Mouse (Mus musculus): ENCODE data around the gene Itpr3. TPM values are rescaled to one million over a fixed set of nuclear protein-coding genes. Genes with fewer than 3 reads are reported as not detected.

The Itpr3 gene
- polyA plus RNA-seq, 1 experiment from 2014 or later = 0.45 TPM

DNA sequence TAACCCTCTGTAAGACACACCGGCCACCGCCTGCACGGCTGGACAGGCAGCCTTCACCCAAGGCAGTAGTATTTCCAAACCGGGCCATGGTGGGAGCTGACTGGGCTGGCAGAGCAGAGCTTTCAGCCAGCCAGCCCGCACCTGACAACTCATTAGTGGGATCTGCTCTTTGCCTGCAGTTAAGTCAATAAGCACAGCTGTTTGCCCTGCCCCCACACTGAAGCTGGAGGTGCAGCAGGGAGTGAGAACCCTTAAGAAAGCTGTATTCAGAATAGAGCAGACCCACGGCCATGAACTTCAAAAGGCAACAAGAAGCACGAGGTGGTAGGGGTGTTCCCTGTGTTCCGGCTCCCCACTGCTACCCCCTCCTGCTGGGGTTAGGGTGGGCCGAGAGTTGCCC, 73.1 kb downstream of the Itpr3 start:
- no peak overlapping the region for H3K4me2 ChIP-seq (ENCODE audit: low read depth, low read length)
- peaks cover 13% of the 10 kb centered on the region for H3K4me1 ChIP-seq (ENCODE audit: insufficient read depth)
- peak; percentile 46 for DNase-seq
- no peak overlapping the region for H3K4me3 ChIP-seq (ENCODE audit: low read depth, low read length)
- ATAC-seq = no peak
- H3K9ac ChIP-seq (replicated peaks) = no peak overlapping the region
- no peaks in the 10 kb centered on the region for H3K36me3 ChIP-seq (replicated peaks; ENCODE audit: insufficient read depth, low read length)
- TF ChIP-seq EP300 (IDR thresholded peaks at IDR 0.05; ENCODE audit: low read depth) (no peak), CTCF (IDR thresholded peaks at IDR 0.05; ENCODE audit: low read depth) (no peak)
- WGBS (ENCODE audit: insufficient replicate concordance) = 49% methylated on average over 9 of the region's 9 CpGs
- no peaks in the 10 kb centered on the region for H3K9me3 ChIP-seq (ENCODE audit: low read length)
- no peaks in the 10 kb centered on the region for H3K27me3 ChIP-seq (ENCODE audit: insufficient read depth, low read length)
- H3K27ac ChIP-seq (ENCODE audit: low read depth) = no peak overlapping the region

DNA sequence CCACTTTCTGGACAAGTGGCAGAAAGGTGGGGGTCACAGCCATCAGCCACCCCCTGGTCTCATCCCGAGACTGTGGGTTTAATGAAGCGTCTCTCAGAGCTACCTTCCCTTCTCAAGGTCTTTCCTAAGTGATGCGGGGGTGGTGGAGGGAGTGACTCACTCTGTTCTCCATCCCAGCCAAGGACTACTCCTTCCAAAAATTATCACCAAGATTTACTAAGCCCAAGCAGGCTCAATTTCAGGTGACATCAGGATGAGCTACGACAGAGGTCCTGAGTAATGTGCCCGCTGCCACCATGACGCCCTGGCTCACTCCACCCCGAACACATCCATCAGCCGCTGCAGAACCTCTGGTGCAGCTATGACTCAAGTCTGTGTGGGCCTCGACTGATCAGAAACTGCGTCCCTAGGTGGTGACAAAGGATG, 74.1 kb downstream of the Itpr3 start:
- no peaks in the 10 kb centered on the region for H3K36me3 ChIP-seq (replicated peaks; ENCODE audit: insufficient read depth, low read length)
- H3K9me3 ChIP-seq (ENCODE audit: low read length) = no peaks in the 10 kb centered on the region
- no peak overlapping the region for H3K4me3 ChIP-seq (ENCODE audit: low read depth, low read length)
- WGBS (ENCODE audit: insufficient replicate concordance) = 78% methylated on average over 10 of the region's 10 CpGs
- TF ChIP-seq CTCF (IDR thresholded peaks at IDR 0.05; ENCODE audit: low read depth) = no peak
- TF ChIP-seq EP300 (IDR thresholded peaks at IDR 0.05; ENCODE audit: low read depth) = no peak
- no peak overlapping the region for H3K4me2 ChIP-seq (ENCODE audit: low read depth, low read length)
- H3K4me1 ChIP-seq (ENCODE audit: insufficient read depth) = peaks cover 13% of the 10 kb centered on the region
- H3K27me3 ChIP-seq (ENCODE audit: insufficient read depth, low read length) = no peaks in the 10 kb centered on the region
- DNase-seq (no peak), ATAC-seq (no peak)
- no peak overlapping the region; the same call in 1 of the 2 replicates for H3K9ac ChIP-seq (replicated peaks)
- no peak overlapping the region for H3K27ac ChIP-seq (ENCODE audit: low read depth)

DNA sequence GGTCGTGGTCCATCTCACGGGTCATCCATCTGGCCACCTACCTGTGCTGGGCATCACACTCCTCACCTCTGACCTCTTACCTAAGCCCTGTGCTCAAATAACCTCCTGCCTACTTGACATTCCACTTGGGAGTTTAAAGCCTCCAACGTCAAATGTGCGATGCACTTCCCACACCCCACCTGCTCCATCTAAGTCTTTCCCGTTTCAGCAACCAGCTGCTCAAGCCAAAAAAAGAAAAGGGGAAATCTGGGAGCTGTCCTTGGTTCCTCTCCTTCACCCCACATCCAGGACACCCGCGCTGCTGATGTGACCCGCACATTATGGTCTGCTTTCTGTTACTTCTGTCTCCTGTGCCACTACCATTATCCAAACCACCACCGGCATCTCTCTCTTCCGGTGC, 75.1 kb downstream of the Itpr3 start:
- H3K4me1 ChIP-seq (ENCODE audit: insufficient read depth) = peaks cover 13% of the 10 kb centered on the region
- no peak overlapping the region for H3K4me3 ChIP-seq (ENCODE audit: low read depth, low read length)
- TF ChIP-seq EP300 (IDR thresholded peaks at IDR 0.05; ENCODE audit: low read depth) (no peak), CTCF (IDR thresholded peaks at IDR 0.05; ENCODE audit: low read depth) (no peak)
- no peak overlapping the region for H3K9ac ChIP-seq (replicated peaks)
- no peak for DNase-seq
- no peak overlapping the region for H3K4me2 ChIP-seq (ENCODE audit: low read depth, low read length)
- H3K36me3 ChIP-seq (replicated peaks; ENCODE audit: insufficient read depth, low read length) = no peaks in the 10 kb centered on the region
- no peaks in the 10 kb centered on the region for H3K9me3 ChIP-seq (ENCODE audit: low read length)
- H3K27me3 ChIP-seq (ENCODE audit: insufficient read depth, low read length) = no peaks in the 10 kb centered on the region
- ATAC-seq = no peak
- WGBS (ENCODE audit: insufficient replicate concordance) = 80% methylated on average over 10 of the region's 10 CpGs
- no peak overlapping the region for H3K27ac ChIP-seq (ENCODE audit: low read depth)

DNA sequence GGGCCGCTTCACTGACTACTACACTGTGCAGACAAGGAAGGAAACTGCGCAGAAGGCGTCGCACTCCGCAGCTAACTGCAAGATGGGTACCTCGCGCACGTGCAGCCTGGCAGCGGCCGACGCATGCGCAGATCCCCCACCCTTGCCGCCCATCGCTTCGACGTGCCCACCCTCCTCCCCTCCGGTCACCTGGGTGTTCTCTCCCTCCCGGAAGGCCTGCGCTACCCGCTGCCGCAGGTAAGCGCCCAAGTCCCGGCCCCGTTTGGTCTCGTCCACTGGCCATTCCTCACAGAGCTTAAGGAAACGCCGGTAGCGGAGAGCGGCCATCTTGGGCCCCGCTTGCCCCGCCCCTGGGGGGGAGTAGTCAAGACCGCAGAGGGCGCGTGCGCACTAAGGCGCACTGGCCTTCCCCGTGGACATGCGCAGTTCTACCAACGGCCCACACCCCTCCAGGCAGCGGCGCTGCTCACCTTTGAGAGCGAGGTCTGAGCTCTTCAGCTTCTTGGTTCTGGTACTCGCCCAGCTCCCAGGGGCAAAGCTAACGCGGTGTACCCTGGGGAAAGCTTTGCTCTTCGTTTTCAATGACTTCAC, 76.5 kb downstream of the Itpr3 start, which contains the start of gene Uqcc2:
Gene Uqcc2 (minus strand): TSS at position 366 of the 591 bp plus-strand sequence.
- Histone ChIP-seq H3K27me3 (ENCODE audit: insufficient read depth, low read length) (no peaks in the 10 kb centered on the region), H3K27ac (ENCODE audit: low read depth) (peak within 1 kb of the TSS; percentile 62), H3K4me1 (ENCODE audit: insufficient read depth) (peaks cover 13% of the 10 kb centered on the region), H3K9ac (replicated peaks) (peak within 1 kb of the TSS; percentile 70), H3K4me3 (ENCODE audit: low read depth, low read length) (peak within 1 kb of the TSS; percentile 79), H3K9me3 (ENCODE audit: low read length) (no peaks in the 10 kb centered on the region), H3K4me2 (ENCODE audit: low read depth, low read length) (peak within 1 kb of the TSS; percentile 78), H3K36me3 (replicated peaks; ENCODE audit: insufficient read depth, low read length) (no peaks in the 10 kb centered on the region)
- 2% methylated on average over 46 of the region's 46 CpGs for WGBS (ENCODE audit: insufficient replicate concordance)
- ATAC-seq (peak; percentile 98), DNase-seq (peak; percentile 99)
- TF ChIP-seq EP300 (IDR thresholded peaks at IDR 0.05; ENCODE audit: low read depth) (no peak), CTCF (IDR thresholded peaks at IDR 0.05; ENCODE audit: low read depth) (peak; percentile 87)

DNA sequence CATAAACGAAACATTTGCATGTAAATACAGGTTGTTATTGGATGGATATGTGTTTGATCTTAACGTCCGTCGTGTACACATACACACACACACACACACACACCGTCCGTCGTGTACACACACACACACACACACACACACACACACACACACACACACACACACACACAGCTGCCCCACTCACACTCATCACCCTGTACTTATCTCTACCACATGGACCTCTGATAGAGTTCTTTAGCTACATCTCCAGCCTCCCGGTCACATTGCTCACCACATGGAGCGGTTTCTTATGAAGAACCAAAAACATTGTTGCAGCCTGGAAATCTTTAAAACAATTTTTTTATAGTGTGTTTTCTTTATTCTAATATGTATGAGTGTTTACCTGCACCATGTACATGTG, 77.1 kb downstream of the Itpr3 start:
- H3K27ac ChIP-seq (ENCODE audit: low read depth) = peak overlapping the region; percentile 62; the same call in 1 of the 2 replicates
- WGBS (ENCODE audit: insufficient replicate concordance) = 22% methylated on average over 9 of the region's 9 CpGs
- H3K36me3 ChIP-seq (replicated peaks; ENCODE audit: insufficient read depth, low read length) = no peaks in the 10 kb centered on the region
- TF ChIP-seq EP300 (IDR thresholded peaks at IDR 0.05; ENCODE audit: low read depth) (no peak), CTCF (IDR thresholded peaks at IDR 0.05; ENCODE audit: low read depth) (no peak)
- DNase-seq (no peak), ATAC-seq (peak; percentile 22)
- peak overlapping the region; percentile 78 for H3K4me2 ChIP-seq (ENCODE audit: low read depth, low read length)
- peaks cover 13% of the 10 kb centered on the region for H3K4me1 ChIP-seq (ENCODE audit: insufficient read depth)
- H3K4me3 ChIP-seq (ENCODE audit: low read depth, low read length) = peak overlapping the region; percentile 79
- H3K9me3 ChIP-seq (ENCODE audit: low read length) = no peaks in the 10 kb centered on the region
- no peaks in the 10 kb centered on the region for H3K27me3 ChIP-seq (ENCODE audit: insufficient read depth, low read length)
- H3K9ac ChIP-seq (replicated peaks) = peak overlapping the region; percentile 70

DNA sequence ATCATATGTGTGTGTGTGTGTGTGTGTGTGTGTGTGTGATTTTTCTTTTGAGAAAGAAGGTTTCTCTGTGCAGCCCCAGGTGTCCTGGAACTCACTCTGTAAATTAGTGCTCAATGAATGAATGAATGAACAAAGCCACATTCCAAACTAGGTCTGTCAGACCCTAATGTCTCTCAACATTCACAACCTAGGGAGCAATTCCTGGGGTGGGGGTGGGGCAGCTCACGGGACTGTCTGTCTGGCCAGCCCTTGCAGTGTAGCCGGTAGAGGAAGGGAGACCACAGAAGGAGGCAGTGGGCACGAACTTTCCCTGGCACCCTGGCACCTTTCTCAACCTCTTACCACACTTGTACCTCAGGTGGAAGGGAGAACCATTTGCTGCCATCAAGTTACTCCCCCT, 77.6 kb downstream of the Itpr3 start:
- WGBS (ENCODE audit: insufficient replicate concordance) = 33% methylated on average over 3 of the region's 3 CpGs
- peaks cover 13% of the 10 kb centered on the region for H3K4me1 ChIP-seq (ENCODE audit: insufficient read depth)

More for the DNA sequence above, 77.6 kb downstream of the Itpr3 start:
- no peaks in the 10 kb centered on the region for H3K36me3 ChIP-seq (replicated peaks; ENCODE audit: insufficient read depth, low read length)
- ATAC-seq (no peak), DNase-seq (no peak)
- H3K4me2 ChIP-seq (ENCODE audit: low read depth, low read length) = no peak overlapping the region
- H3K9ac ChIP-seq (replicated peaks) = no peak overlapping the region
- no peak overlapping the region for H3K27ac ChIP-seq (ENCODE audit: low read depth)
- no peaks in the 10 kb centered on the region for H3K9me3 ChIP-seq (ENCODE audit: low read length)
- H3K4me3 ChIP-seq (ENCODE audit: low read depth, low read length) = no peak overlapping the region
- TF ChIP-seq EP300 (IDR thresholded peaks at IDR 0.05; ENCODE audit: low read depth) = no peak
- no peak for TF ChIP-seq CTCF (IDR thresholded peaks at IDR 0.05; ENCODE audit: low read depth)
- H3K27me3 ChIP-seq (ENCODE audit: insufficient read depth, low read length) = no peaks in the 10 kb centered on the region

All from liver, postnatal 0 days (tissue).